Mouse (Mus musculus): Measurements from ENCODE around the gene Rnase9. TPM values are rescaled to one million over a fixed set of nuclear protein-coding genes. Genes with fewer than 3 reads are reported as not detected.
A peak's percentile ranks its signal among the peaks of the same experiment; 100 is the strongest.

The Rnase9 gene
- polyA plus RNA-seq (2014; fragmentation: Nextera tagmentation; extraction: Ambion mirVana), result not detected in 2 replicates

- Histone ChIP-seq H3K4me3 (ENCODE audit: low read depth, low read length) (no peak within 1 kb of the TSS), H3K4me2 (ENCODE audit: low read depth, low read length) (no peak within 1 kb of the TSS), H3K4me1 (ENCODE audit: control insufficient read depth, insufficient read depth, low read length) (no peaks in the 10 kb centered on the region), H3K36me3 (ENCODE audit: control insufficient read depth, insufficient read depth, low read length) (no peaks in the 10 kb centered on the region), H3K9me3 (ENCODE audit: control insufficient read depth, low read length) (no peaks in the 10 kb centered on the region), H3K27ac (ENCODE audit: low read depth, low read length) (no peak within 1 kb of the TSS), H3K9ac (replicated peaks; ENCODE audit: low read depth, low read length) (no peak within 1 kb of the TSS), H3K27me3 (ENCODE audit: control insufficient read depth, insufficient read depth, low read length) (no peaks in the 10 kb centered on the region)
- WGBS, result 67% methylated on average over 6 of the region's 6 CpGs
- no peak for ATAC-seq (ENCODE audit: low read depth)
Observed at GRCm38 (mm10) chr14:51041769-51042168, at the start of gene Rnase9. Rnase9 (minus strand) TSS chr14:51041869.

- peak; percentile 62 for ATAC-seq (ENCODE audit: low read depth)
- no peaks in the 10 kb centered on the region for H3K9me3 ChIP-seq (ENCODE audit: control insufficient read depth, low read length)
- H3K9ac ChIP-seq (replicated peaks; ENCODE audit: low read depth, low read length), result peak overlapping the region; percentile 43
- under 1% methylated on average over 27 of the region's 27 CpGs for WGBS
- no peaks in the 10 kb centered on the region for H3K27me3 ChIP-seq (ENCODE audit: control insufficient read depth, insufficient read depth, low read length)
- H3K27ac ChIP-seq (ENCODE audit: low read depth, low read length), result peak overlapping the region; percentile 65
- peak overlapping the region; percentile 77 for H3K4me2 ChIP-seq (ENCODE audit: low read depth, low read length)
- H3K4me3 ChIP-seq (ENCODE audit: low read depth, low read length), result peak overlapping the region; percentile 52
- H3K4me1 ChIP-seq (ENCODE audit: control insufficient read depth, insufficient read depth, low read length), result no peaks in the 10 kb centered on the region
- H3K36me3 ChIP-seq (ENCODE audit: control insufficient read depth, insufficient read depth, low read length), result no peaks in the 10 kb centered on the region
Observed at GRCm38 (mm10) chr14:51090077-51090781, 48.6 kb upstream of the Rnase9 start.

GRCm38 (mm10) chr14:51089674-51090076 is 48.0 kb upstream of the Rnase9 start:
- Histone ChIP-seq H3K36me3 (ENCODE audit: control insufficient read depth, insufficient read depth, low read length) (no peaks in the 10 kb centered on the region), H3K9ac (replicated peaks; ENCODE audit: low read depth, low read length) (peak overlapping the region; percentile 43), H3K4me3 (ENCODE audit: low read depth, low read length) (peak overlapping the region; percentile 52), H3K27me3 (ENCODE audit: control insufficient read depth, insufficient read depth, low read length) (no peaks in the 10 kb centered on the region), H3K9me3 (ENCODE audit: control insufficient read depth, low read length) (no peaks in the 10 kb centered on the region), H3K27ac (ENCODE audit: low read depth, low read length) (peak overlapping the region; percentile 65; the same call in 1 of the 2 replicates), H3K4me2 (ENCODE audit: low read depth, low read length) (peak overlapping the region; percentile 77), H3K4me1 (ENCODE audit: control insufficient read depth, insufficient read depth, low read length) (no peaks in the 10 kb centered on the region)
- WGBS, result under 1% methylated on average over 15 of the region's 15 CpGs
- ATAC-seq (ENCODE audit: low read depth), result peak; percentile 0; the same call in 1 of the 2 replicates

- ATAC-seq (ENCODE audit: low read depth), result peak; percentile 96
- H3K27me3 ChIP-seq (ENCODE audit: control insufficient read depth, insufficient read depth, low read length), result no peaks in the 10 kb centered on the region
- no peaks in the 10 kb centered on the region for H3K36me3 ChIP-seq (ENCODE audit: control insufficient read depth, insufficient read depth, low read length)
- H3K4me1 ChIP-seq (ENCODE audit: control insufficient read depth, insufficient read depth, low read length), result no peaks in the 10 kb centered on the region
- H3K9ac ChIP-seq (replicated peaks; ENCODE audit: low read depth, low read length), result peak overlapping the region; percentile 29
- under 1% methylated on average over 34 of the region's 34 CpGs for WGBS
- H3K4me2 ChIP-seq (ENCODE audit: low read depth, low read length), result peak overlapping the region; percentile 77
- peak overlapping the region; percentile 52 for H3K4me3 ChIP-seq (ENCODE audit: low read depth, low read length)
- peak overlapping the region; percentile 4; the same call in 1 of the 2 replicates for H3K27ac ChIP-seq (ENCODE audit: low read depth, low read length)
- H3K9me3 ChIP-seq (ENCODE audit: control insufficient read depth, low read length), result no peaks in the 10 kb centered on the region
Observed at GRCm38 (mm10) chr14:51088970-51089673, 47.5 kb upstream of the Rnase9 start.

GRCm38 (mm10) chr14:51088166-51088969 is 46.7 kb upstream of the Rnase9 start:
- Histone ChIP-seq H3K36me3 (ENCODE audit: control insufficient read depth, insufficient read depth, low read length) (no peaks in the 10 kb centered on the region), H3K4me3 (ENCODE audit: low read depth, low read length) (peak overlapping the region; percentile 52), H3K27ac (ENCODE audit: low read depth, low read length) (peak overlapping the region; percentile 4; the same call in 1 of the 2 replicates), H3K4me1 (ENCODE audit: control insufficient read depth, insufficient read depth, low read length) (peaks cover 1% of the 10 kb centered on the region; the same call in 1 of the 2 replicates), H3K9me3 (ENCODE audit: control insufficient read depth, low read length) (no peaks in the 10 kb centered on the region), H3K4me2 (ENCODE audit: low read depth, low read length) (peak overlapping the region; percentile 77), H3K27me3 (ENCODE audit: control insufficient read depth, insufficient read depth, low read length) (peaks cover 4% of the 10 kb centered on the region; the same call in 1 of the 2 replicates), H3K9ac (replicated peaks; ENCODE audit: low read depth, low read length) (peak overlapping the region; percentile 29)
- 0% methylated on average over 23 of the region's 23 CpGs for WGBS
- ATAC-seq (ENCODE audit: low read depth), result peak; percentile 35

- no peaks in the 10 kb centered on the region for H3K9me3 ChIP-seq (ENCODE audit: control insufficient read depth, low read length)
- H3K4me3 ChIP-seq (ENCODE audit: low read depth, low read length), result peak overlapping the region; percentile 52
- peaks cover 8% of the 10 kb centered on the region; the same call in 1 of the 2 replicates for H3K27me3 ChIP-seq (ENCODE audit: control insufficient read depth, insufficient read depth, low read length)
- peaks cover 5% of the 10 kb centered on the region; the same call in 1 of the 2 replicates for H3K4me1 ChIP-seq (ENCODE audit: control insufficient read depth, insufficient read depth, low read length)
- ATAC-seq (ENCODE audit: low read depth), result no peak
- no peak overlapping the region for H3K27ac ChIP-seq (ENCODE audit: low read depth, low read length)
- H3K9ac ChIP-seq (replicated peaks; ENCODE audit: low read depth, low read length), result no peak overlapping the region
- H3K36me3 ChIP-seq (ENCODE audit: control insufficient read depth, insufficient read depth, low read length), result no peaks in the 10 kb centered on the region
- H3K4me2 ChIP-seq (ENCODE audit: low read depth, low read length), result peak overlapping the region; percentile 77
- 11% methylated on average over 9 of the region's 9 CpGs for WGBS
Observed at GRCm38 (mm10) chr14:51087762-51088161, 46.1 kb upstream of the Rnase9 start.

GRCm38 (mm10) chr14:51085911-51086310 is 44.2 kb upstream of the Rnase9 start:
- WGBS, result 74% methylated on average over 4 of the region's 4 CpGs

GRCm38 (mm10) chr14:51085086-51085485 is 43.4 kb upstream of the Rnase9 start:
- Histone ChIP-seq H3K9me3 (ENCODE audit: control insufficient read depth, low read length) (no peaks in the 10 kb centered on the region), H3K9ac (replicated peaks; ENCODE audit: low read depth, low read length) (no peak overlapping the region), H3K4me1 (ENCODE audit: control insufficient read depth, insufficient read depth, low read length) (peaks cover 5% of the 10 kb centered on the region; the same call in 1 of the 2 replicates), H3K4me3 (ENCODE audit: low read depth, low read length) (no peak overlapping the region), H3K27ac (ENCODE audit: low read depth, low read length) (no peak overlapping the region), H3K36me3 (ENCODE audit: control insufficient read depth, insufficient read depth, low read length) (no peaks in the 10 kb centered on the region), H3K27me3 (ENCODE audit: control insufficient read depth, insufficient read depth, low read length) (peaks cover 8% of the 10 kb centered on the region; the same call in 1 of the 2 replicates), H3K4me2 (ENCODE audit: low read depth, low read length) (no peak overlapping the region)
- whole genome bisulfite sequencing, result 81% methylated on average over 2 of the region's 2 CpGs
- no peak for ATAC-seq (ENCODE audit: low read depth)

More at GRCm38 (mm10) chr14:51085911-51086310, 44.2 kb upstream of the Rnase9 start:
- H3K4me2 ChIP-seq (ENCODE audit: low read depth, low read length), result no peak overlapping the region
- no peaks in the 10 kb centered on the region for H3K36me3 ChIP-seq (ENCODE audit: control insufficient read depth, insufficient read depth, low read length)
- H3K27ac ChIP-seq (ENCODE audit: low read depth, low read length), result no peak overlapping the region
- H3K9ac ChIP-seq (replicated peaks; ENCODE audit: low read depth, low read length), result no peak overlapping the region
- H3K4me1 ChIP-seq (ENCODE audit: control insufficient read depth, insufficient read depth, low read length), result peaks cover 5% of the 10 kb centered on the region; the same call in 1 of the 2 replicates
- H3K27me3 ChIP-seq (ENCODE audit: control insufficient read depth, insufficient read depth, low read length), result peaks cover 8% of the 10 kb centered on the region; the same call in 1 of the 2 replicates
- no peaks in the 10 kb centered on the region for H3K9me3 ChIP-seq (ENCODE audit: control insufficient read depth, low read length)
- H3K4me3 ChIP-seq (ENCODE audit: low read depth, low read length), result no peak overlapping the region
- no peak for ATAC-seq (ENCODE audit: low read depth)

Data from neural tube, embryonic 14.5 days (tissue).